In genomic region chrX:58018720-58019119, GRCm38 (mm10) we compare ENCODE assay signal across 11 mouse cellular contexts. TPM values are rescaled to one million over a fixed set of nuclear protein-coding genes. Genes with fewer than 3 reads are reported as not detected.
DNase-seq lines count a peak whose midpoint lies in the region; ATAC-seq and TF ChIP-seq lines count a peak whose summit lies in the region.
"Had no signal": no experiment of that assay in that cellular context is flagged by ENCODE, and none has a peak within 500 bp of the region (broad histone marks: within the 10 kb centered on the region; RNA-seq: fewer than 3 reads in every experiment).

No protein-coding gene starts in this region.

- H3K9me3 ChIP-seq in ES-E14 (ENCODE audit: control insufficient read depth, insufficient read depth, low read depth, low read length): no peaks in the 10 kb centered on the region
- no peaks in the 10 kb centered on the region for H3K9me3 ChIP-seq in embryonic facial prominence, embryonic 14.5 days (ENCODE audit: control insufficient read depth, low read length)
- no peaks in the 10 kb centered on the region for H3K9me3 ChIP-seq in hindbrain, embryonic 15.5 days
- H3K9me3 ChIP-seq in midbrain, postnatal 0 days (ENCODE audit: low read length): no peaks in the 10 kb centered on the region
- H3K9me3 ChIP-seq in stomach, postnatal 0 days (ENCODE audit: control insufficient read depth, low read length): no peaks in the 10 kb centered on the region

- H3K4me2 ChIP-seq in embryonic facial prominence, embryonic 14.5 days (ENCODE audit: low read depth, low read length): peak overlapping the region; percentile 36; the same call in 1 of the 2 replicates
- H3K4me2 ChIP-seq in hindbrain, embryonic 15.5 days: peak overlapping the region; percentile 51
- peak overlapping the region; percentile 36; the same call in 1 of the 2 replicates for H3K4me2 ChIP-seq in midbrain, postnatal 0 days (ENCODE audit: low read depth, low read length, poor library complexity, severe bottlenecking)
- no peak overlapping the region for H3K4me2 ChIP-seq in stomach, postnatal 0 days (replicated peaks; ENCODE audit: low read depth)

- 17% methylated on average over 24 of the region's 24 CpGs for WGBS in embryonic facial prominence, embryonic 14.5 days
- 24% methylated on average over 24 of the region's 24 CpGs for WGBS in hindbrain, embryonic 15.5 days
- 23% methylated on average over 24 of the region's 24 CpGs for WGBS in midbrain, postnatal 0 days
- WGBS in stomach, postnatal 0 days: 16% methylated on average over 24 of the region's 24 CpGs

- no peak overlapping the region; the same call in 1 of the 2 replicates for H3K27ac ChIP-seq in ES-E14 (ENCODE audit: insufficient read depth, low read depth, low read length, poor library complexity, severe bottlenecking)
- no peak overlapping the region for H3K27ac ChIP-seq in embryonic facial prominence, embryonic 14.5 days (replicated peaks; ENCODE audit: low read depth, low read length)
- H3K27ac ChIP-seq in hindbrain, embryonic 15.5 days (replicated peaks): no peak overlapping the region
- no peak overlapping the region for H3K27ac ChIP-seq in midbrain, postnatal 0 days (ENCODE audit: low read depth, low read length)
- H3K27ac ChIP-seq in stomach, postnatal 0 days (replicated peaks): no peak overlapping the region
- H3K27ac ChIP-seq: macrophage had no signal

- peaks cover 7 to 16% of the 10 kb centered on the region in 2 experiments for H3K4me1 ChIP-seq in ES-E14 (ENCODE audit: control insufficient read depth in 2 of 2, insufficient read depth in 2 of 2, low read length in 2 of 2, poor library complexity in 1 of 2)
- no peaks in the 10 kb centered on the region for H3K4me1 ChIP-seq in embryonic facial prominence, embryonic 14.5 days (ENCODE audit: control insufficient read depth, insufficient read depth, low read length)
- H3K4me1 ChIP-seq in hindbrain, embryonic 15.5 days (replicated peaks): no peaks in the 10 kb centered on the region
- H3K4me1 ChIP-seq in midbrain, postnatal 0 days (ENCODE audit: insufficient read depth, low read length): no peaks in the 10 kb centered on the region
- no peaks in the 10 kb centered on the region for H3K4me1 ChIP-seq in stomach, postnatal 0 days (replicated peaks; ENCODE audit: control insufficient read depth, insufficient read depth)

- peaks cover 95% of the 10 kb centered on the region for H3K27me3 ChIP-seq in embryonic facial prominence, embryonic 14.5 days (replicated peaks; ENCODE audit: control insufficient read depth, insufficient read depth, low read length)
- H3K27me3 ChIP-seq in hindbrain, embryonic 15.5 days: peaks cover 25% of the 10 kb centered on the region; the same call in 1 of the 2 replicates
- H3K27me3 ChIP-seq in midbrain, postnatal 0 days (ENCODE audit: insufficient read depth, low read length): 0 out of 2 replicates have a peak, but pooled peaks cover 4% of the 10 kb centered on the region
- H3K27me3 ChIP-seq in stomach, postnatal 0 days (ENCODE audit: control insufficient read depth, insufficient read depth, low read length): peaks cover 3% of the 10 kb centered on the region; the same call in 1 of the 2 replicates

- in situ Hi-C loops in ES-E14 (cut with MboI; ENCODE audit: low sequenced_read_pairs in 2 of 2, unreplicated experiment in 2 of 2): loop anchor here in 1 of 2 experiments (25.0 kb wide), 2 partner anchors 119 to 469 kb away; no protein-coding TSS in a partner anchor

- ATAC-seq in embryonic facial prominence, embryonic 14.5 days (ENCODE audit: low read depth): no peak
- no peak; the same call in 1 of the 2 replicates for ATAC-seq in hindbrain, embryonic 15.5 days (ENCODE audit: low FRiP score, low read depth)
- peak; percentile 52; the same call in 1 of the 2 replicates for ATAC-seq in midbrain, postnatal 0 days (ENCODE audit: low FRiP score)
- ATAC-seq in stomach, postnatal 0 days (ENCODE audit: low FRiP score, low TSS enrichment): no peak
- ATAC-seq: CD4-positive, CD25-positive, alpha-beta regulatory T cell, adult 4 months had no signal

- no peak overlapping the region for H3K9ac ChIP-seq in ES-E14 (ENCODE audit: insufficient read depth, low read depth, low read length, poor library complexity, severe bottlenecking)
- no peak overlapping the region for H3K9ac ChIP-seq in embryonic facial prominence, embryonic 14.5 days (ENCODE audit: low read depth, low read length)
- no peak overlapping the region for H3K9ac ChIP-seq in hindbrain, embryonic 15.5 days
- H3K9ac ChIP-seq in midbrain, postnatal 0 days (replicated peaks; ENCODE audit: low read length, poor library complexity, severe bottlenecking): no peak overlapping the region
- no peak overlapping the region for H3K9ac ChIP-seq in stomach, postnatal 0 days (ENCODE audit: low read length)

- TF ChIP-seq CTCF in midbrain, postnatal 0 days (IDR thresholded peaks at IDR 0.05): no peak
- no peak for TF ChIP-seq CTCF in stomach, postnatal 0 days (IDR thresholded peaks at IDR 0.05; ENCODE audit: low read depth)

- H3K4me3 ChIP-seq in ES-E14 (ENCODE audit: insufficient read depth in 1 of 2, low read depth in 1 of 2, low read length in 2 of 2, poor library complexity in 1 of 2, severe bottlenecking in 1 of 2): peak overlapping the region; percentile 58 to 65; a peak in 3 of 4 replicates
- 0 out of 2 replicates have a peak overlapping the region, but pooled peaks have one; percentile 11 for H3K4me3 ChIP-seq in embryonic facial prominence, embryonic 14.5 days (ENCODE audit: low read depth, low read length)
- 0 out of 2 replicates have a peak overlapping the region, but pooled peaks have one; percentile 24 for H3K4me3 ChIP-seq in hindbrain, embryonic 15.5 days
- H3K4me3 ChIP-seq in midbrain, postnatal 0 days (ENCODE audit: low read depth, low read length): peak overlapping the region; percentile 19; the same call in 1 of the 2 replicates
- no peak overlapping the region for H3K4me3 ChIP-seq in stomach, postnatal 0 days (ENCODE audit: low read depth, low read length)

- no peaks in the 10 kb centered on the region for H3K36me3 ChIP-seq in ES-E14 (ENCODE audit: control insufficient read depth, insufficient read depth, low read length, poor library complexity, severe bottlenecking)
- H3K36me3 ChIP-seq in embryonic facial prominence, embryonic 14.5 days (ENCODE audit: control insufficient read depth, insufficient read depth, low read length): no peaks in the 10 kb centered on the region
- no peaks in the 10 kb centered on the region for H3K36me3 ChIP-seq in hindbrain, embryonic 15.5 days
- H3K36me3 ChIP-seq in midbrain, postnatal 0 days (ENCODE audit: insufficient read depth, low read length): no peaks in the 10 kb centered on the region
- no peaks in the 10 kb centered on the region for H3K36me3 ChIP-seq in stomach, postnatal 0 days (ENCODE audit: control insufficient read depth, insufficient read depth, low read length)

- TF ChIP-seq EP300 in stomach, postnatal 0 days (optimal IDR thresholded peaks at IDR 0.05): no peak

- no peak for DNase-seq in ES-E14 (ENCODE audit: low read depth, low spot score)
- DNase-seq in embryonic facial prominence, embryonic 14.5 days (ENCODE audit: low spot score): no peak
- peak; percentile 55 for DNase-seq in midbrain, postnatal 0 days (ENCODE audit: low spot score)
- no peak for DNase-seq in layer of hippocampus, postnatal 14 days (ENCODE audit: low spot score in 2 of 2)
- DNase-seq in stomach, postnatal 0 days (ENCODE audit: low spot score): no peak
- DNase-seq in spleen, adult 12 weeks (ENCODE audit: low spot score): no peak

TF ChIP-seq in ES-E14, 5 proteins besides CTCF, POLR2A, EP300 and RAD21:
- no peak for TF ChIP-seq CHD2 (IDR thresholded peaks at IDR 0.05; ENCODE audit: low read depth, low read length)
- no peak for TF ChIP-seq HCFC1 (IDR thresholded peaks at IDR 0.05; ENCODE audit: borderline replicate concordance, insufficient read depth, low read length)
- no peak for TF ChIP-seq ZC3H11A (IDR thresholded peaks at IDR 0.05; ENCODE audit: borderline replicate concordance, low read depth, low read length)
- no peak for TF ChIP-seq ZNF384 (IDR thresholded peaks at IDR 0.05; ENCODE audit: low read depth, low read length)
- TF ChIP-seq MAFK (IDR thresholded peaks at IDR 0.05; ENCODE audit: insufficient read depth, low read depth, low read length): no peak

RNA-seq across cellular contexts. Expression of gene Zic3, which starts 3.8 kb away (rescaled TPM):
- total RNA-seq in ES-E14 (2012; rRNA removed): 40.4 and 41.0 TPM in 2 replicates
- polyA plus RNA-seq in embryonic facial prominence, embryonic 14.5 days (2014; fragmentation: Nextera tagmentation; extraction: Ambion mirVana): 3.3 and 3.5 TPM in 2 replicates
- polyA plus RNA-seq in hindbrain, embryonic 15.5 days (2015; fragmentation: Nextera tagmentation; extraction: Ambion mirVana): 15.5 and 20.7 TPM in 2 replicates
- total RNA-seq in midbrain, postnatal 0 days (2014; rRNA removed): 14.4 and 17.7 TPM in 2 replicates
- polyA plus RNA-seq in midbrain, postnatal 0 days (2015; fragmentation: Nextera tagmentation; extraction: Ambion mirVana): 7.9 and 9.7 TPM in 2 replicates
- 1 to 10 TPM; 4.9 to 5.2 TPM for total RNA-seq in layer of hippocampus, postnatal 14 days (2021)
- 0.04 TPM in 1 of 2 replicates, not detected in the other for polyA plus RNA-seq in stomach, postnatal 0 days (2015; fragmentation: Nextera tagmentation; extraction: Ambion mirVana)
- total RNA-seq: liver, adult 2 months had no signal
- polyA plus RNA-seq: gonadal fat pad, adult 2 months; liver, adult 2 months; macrophage had no signal
